Mouse (Mus musculus): Measurements from ENCODE around the gene Cbarp.
"Not testable (repeated sequence)": the region's sequence is repeated elsewhere in the genome, so short reads cannot be mapped to it uniquely, and the experiment has no call there.

Gene Cbarp

DNA sequence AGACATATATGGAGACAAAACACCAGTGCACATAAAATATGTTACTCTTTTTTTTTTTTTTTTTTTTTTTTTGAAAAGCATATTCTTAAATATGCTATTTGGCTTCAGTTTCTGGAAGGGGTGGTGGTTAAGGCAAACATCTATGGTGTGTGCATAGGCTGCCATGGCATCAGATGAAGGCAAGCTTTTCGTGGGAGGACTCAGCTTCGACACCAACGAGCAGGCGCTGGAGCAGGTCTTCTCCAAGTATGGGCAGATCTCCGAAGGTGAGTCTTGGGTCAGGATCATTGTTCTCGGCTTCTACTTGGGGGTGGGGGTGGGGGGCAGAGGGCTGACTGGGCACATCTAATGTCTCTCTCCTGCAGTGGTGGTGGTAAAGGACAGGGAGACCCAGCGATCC is 29.0 kb upstream of the Cbarp start:
- DNase-seq: peak; percentile 53

DNA sequence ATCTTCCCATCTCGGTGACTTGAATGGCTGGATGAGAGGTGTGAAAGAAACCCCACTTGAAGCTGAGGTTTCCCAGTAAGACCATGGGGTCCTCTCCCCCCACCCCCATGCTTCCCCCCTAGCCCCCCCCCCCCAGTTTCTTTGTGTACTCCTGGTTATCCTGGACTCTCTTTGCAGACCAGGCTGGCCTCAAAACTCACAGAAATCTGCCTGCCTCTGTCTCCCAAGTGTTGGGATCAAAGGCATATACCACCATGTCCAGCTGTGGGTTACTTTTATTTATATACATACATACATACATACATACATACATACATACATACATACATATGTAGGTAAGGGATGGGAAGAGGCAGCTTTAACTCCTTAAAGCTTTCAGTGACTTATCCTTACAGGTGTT is 28.4 kb upstream of the Cbarp start:
- peak; percentile 63 for DNase-seq

DNA sequence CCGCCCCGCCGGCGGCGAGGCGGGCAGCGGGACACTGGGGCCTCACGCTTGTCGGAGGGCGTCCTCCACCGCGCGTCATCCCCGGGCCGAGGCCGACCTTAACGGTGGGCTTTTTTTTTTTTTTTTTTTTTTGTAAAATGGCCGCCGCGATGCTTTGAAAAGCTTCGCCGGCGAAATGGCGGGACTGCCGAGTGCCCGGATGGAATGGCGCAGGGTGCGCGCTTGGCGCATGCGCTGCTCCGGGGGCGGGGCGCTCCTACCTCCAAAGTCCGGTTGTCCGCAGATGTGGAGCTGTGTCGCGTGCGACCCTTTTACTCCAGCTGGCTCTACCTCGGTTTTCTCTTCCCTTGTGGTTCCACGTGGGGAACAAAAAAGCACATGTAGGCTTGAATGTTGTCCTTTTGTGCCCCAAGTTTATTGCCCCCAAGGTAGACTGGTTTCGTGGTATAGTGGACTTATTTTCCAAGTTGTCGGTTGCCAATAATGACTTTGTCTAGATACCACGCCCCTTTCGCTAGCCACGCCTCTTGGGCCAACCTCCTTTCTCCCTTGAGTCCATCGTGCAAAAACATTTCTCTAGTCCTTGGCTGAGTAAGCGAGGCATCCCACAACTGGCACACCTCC is 27.5 kb upstream of the Cbarp start:
- peak; percentile 94 for DNase-seq

DNA sequence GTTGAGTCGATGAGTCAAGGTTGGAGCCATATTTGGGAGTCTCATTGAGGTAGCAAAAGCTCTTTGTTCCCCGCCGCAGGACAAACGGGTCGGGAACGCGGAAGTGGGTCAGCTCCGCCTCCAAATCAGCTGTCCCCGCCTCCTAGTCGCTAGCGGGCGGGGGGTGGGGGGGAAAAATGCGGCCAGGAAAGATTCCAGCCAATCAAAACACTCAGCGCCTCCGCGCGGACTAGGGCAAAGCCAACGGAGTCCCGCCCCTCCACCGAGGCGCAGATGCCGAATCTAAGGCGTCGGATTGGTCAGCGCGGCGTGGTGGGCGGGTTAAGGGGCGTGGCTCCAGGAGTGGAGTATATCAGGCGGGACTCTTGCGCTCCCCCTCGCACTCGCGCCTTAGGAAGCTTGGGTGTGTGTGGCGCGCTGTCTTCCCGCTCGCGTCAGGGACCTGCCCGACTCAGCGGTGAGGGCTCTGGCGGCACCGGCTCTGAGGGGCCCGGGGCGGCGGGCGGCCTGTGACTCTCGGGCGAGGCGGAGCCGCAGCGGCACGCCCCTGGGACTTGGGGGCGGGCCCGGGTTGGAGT is 26.9 kb upstream of the Cbarp start:
- DNase-seq: peak; percentile 99

DNA sequence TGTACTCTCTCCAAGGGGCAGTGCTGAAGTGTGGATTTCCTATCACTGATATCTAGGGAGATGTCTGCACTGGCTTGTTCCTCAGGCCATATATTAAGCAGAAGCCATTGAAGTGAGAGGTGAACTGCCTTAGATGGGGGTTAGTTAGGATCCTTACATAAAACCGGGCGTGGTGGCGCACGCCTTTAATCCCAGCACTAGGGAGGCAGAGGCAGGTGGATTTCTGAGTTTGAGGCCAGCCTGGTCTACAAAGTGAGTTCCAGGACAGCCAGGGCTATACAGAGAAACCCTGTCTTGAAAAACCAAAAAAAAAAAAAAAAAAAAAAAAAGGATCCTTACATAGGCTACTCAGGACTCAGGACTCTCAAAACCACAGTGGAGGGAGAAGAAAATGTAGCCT is 25.5 kb upstream of the Cbarp start:
- not testable (repeated sequence) for DNase-seq

DNA sequence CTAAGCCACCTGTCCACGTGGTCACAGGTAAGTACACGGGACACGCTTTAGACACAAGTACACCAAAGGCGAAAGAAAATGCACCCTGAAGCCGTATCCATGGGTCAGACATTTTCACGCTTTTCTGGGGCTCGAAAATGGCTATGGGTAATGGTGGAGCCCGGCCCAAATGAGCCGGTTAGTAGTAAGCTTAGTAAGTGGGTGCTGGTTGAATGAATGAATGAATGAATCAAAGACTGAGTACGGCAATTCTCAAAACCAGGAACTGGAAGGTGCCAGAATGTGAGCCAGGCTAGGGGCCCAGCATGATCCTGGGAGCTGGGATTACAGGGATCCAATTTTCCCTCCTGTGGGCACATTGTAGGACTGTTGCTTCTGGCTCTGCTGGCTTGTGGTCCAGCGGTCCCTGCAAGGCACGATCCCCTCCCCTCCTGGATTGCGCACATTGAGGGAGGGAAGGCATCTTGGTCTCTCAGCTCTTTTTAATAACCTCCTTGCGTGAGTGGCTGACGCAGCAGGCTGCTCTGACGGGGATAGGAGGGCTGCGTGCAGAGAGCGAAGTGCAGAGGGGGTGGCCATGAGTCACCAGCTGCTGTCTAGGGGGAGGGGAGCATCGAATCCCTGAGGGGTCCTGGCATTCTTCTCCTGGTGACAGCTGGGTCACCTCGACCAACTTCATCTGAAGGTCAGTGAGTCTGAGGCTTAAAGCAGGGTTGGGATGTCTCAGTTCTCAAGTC is 24.9 kb upstream of the Cbarp start, which contains the start of gene Cirbp:
Gene Cirbp, plus strand, starts transcription at position 594 of the 737 bp plus-strand sequence.
- peak; percentile 78 for DNase-seq

DNA sequence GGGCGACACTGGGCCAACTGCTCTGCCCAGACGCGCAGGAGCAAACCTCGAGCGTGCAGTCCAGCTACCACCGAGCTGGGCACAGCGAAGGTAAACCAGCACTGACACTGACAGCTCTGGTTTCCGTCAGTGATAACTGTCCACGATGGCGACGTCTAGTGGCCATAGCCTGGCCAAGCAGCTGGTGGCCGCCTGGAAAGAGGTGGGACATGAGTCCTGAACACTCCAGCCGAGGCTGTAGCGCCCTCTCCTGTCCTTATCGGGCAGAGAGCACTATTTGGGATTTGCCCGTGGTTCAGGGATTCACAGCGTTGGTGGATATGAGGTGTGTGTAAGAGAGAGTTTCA is 24.3 kb upstream of the Cbarp start:
- DNase-seq: peak; percentile 99

DNA sequence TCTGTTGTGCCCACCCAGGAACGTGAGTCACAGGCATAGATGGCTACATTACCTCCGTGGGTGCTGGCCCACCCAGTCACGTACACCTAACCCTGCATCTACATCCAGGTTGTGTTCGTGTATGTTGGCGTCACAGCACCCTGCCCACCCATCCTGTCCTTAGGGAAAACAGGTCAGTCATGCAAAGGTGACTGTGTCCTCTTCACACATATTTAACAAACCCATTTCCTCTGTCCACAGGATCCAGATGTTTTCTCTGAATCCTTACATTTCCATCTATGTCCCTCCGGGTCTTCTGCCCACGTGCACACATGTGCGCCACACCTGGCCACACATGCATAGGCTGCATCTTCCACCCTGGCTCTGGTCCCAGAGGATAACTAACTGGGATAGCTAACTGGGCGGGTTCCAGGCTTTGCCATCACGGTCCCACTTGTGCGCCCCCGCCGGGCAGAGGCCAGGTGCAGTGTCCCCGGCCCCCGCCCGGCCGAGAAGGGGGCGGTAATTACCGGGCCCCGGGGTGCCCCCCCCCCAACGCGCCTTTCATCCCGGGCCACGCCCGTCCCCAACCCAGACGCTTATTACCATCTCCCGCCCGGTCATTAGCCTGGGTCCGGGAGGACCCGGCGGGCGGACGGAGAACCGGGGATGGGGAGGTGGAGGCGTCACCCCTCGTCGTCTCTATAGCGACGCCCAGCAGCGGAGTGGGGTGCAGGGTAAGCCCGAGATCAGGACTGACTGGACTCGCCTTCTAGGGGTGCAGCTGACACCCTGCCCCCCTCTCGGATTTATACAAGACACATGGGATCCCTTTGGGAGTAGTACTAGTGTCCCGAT is 23.7 kb upstream of the Cbarp start:
- peak; percentile 83 for DNase-seq

DNA sequence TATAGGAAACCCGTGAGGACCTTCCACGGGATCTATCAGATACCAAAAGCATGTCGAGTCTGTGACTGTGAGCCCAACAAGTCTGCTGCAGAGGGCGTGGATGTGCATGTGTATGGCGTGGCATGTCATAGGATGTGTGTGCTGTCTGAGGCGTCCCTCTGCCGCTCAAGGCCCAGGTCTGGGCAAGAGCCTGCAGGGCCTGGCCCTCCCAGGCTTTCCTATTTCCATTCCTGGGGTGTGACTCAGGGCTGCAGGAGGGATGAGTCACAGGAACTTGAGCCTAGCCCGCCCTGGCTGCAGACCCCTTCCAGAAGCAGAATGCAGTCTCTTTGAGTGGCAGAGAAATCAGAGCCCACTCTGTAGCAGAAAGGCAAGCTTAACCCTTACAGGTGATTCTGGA is 23.1 kb upstream of the Cbarp start:
- DNase-seq: no peak

DNA sequence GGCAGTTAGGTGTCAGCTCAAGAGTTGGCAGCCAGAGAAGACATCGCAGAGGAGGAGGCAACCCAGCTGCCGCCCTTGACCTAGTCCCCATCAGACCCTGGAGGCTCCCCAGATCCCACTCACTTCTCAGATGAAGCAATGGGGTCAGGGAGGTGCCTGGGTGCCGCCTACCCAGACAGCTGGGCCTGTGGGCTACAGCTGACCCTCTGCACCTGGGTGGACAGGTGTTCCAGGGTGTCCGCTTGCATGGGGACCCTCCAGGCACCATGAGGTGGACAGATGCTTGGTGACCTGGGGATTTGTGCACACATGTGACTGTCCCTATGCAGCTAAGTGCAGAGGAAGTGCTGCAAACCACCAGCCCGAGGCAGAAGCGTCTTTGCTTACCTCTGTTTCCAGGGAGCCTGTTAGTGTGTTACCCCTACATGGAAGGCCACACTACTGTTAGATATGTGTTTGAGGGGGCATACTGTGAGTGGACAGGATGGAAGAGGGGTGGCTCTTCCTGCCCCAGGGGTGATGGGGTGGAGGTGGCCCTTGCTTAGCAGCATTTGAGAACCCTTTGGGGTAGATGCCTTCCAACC is 22.2 kb upstream of the Cbarp start:
- no peak for DNase-seq

DNA sequence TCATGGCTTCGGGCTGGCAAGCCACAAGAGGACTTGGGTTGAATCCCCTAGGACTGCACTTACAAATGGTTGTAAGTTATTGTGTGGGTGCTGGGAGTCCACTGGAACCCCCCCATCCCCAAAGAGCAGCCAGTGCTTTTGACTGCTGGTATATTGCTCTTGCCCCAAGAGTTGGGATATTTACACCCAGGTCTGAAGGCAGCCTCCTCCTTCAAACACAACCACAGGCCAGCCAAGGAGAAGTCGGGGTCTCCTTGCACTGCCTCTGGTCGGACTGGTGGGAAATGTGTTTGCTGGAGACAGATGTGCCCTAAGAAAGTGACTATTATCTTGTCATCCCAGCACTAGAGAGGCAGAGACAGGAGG is 21.6 kb upstream of the Cbarp start:
- no peak for DNase-seq

DNA sequence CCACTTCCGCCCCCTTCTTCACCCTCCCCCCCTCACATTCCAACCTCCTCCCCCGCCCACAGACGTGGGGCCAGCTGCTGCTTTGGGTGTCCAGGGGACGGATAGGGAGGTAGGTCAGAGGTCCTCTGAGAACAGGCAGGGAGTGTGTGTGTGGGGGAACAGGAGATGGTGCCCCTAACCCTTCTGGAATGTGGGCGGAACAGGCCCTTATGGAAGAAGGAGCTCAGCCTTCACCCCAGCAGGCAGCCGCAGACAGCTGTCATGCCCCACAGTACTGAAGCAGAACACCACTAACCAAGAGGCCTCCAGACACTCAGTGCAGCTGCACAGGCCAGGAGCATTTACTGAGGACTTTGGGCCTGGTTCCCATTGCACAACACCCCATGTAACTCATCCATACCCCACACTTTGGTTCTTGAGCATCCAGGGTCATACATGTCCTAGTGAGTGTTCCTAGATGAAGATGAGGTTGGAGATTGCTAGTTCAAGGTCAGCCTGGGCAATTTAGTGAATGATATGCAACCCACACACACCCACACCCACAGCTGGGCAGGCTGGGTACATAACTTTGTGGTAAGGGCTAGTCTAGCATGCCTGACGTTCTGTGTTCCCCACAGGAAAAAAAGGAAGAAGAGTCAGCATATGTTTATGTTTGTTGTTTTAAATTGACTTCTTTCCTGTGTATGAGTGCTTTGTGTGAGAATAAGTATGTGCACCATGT is 21.0 kb upstream of the Cbarp start:
- DNase-seq: no peak

DNA sequence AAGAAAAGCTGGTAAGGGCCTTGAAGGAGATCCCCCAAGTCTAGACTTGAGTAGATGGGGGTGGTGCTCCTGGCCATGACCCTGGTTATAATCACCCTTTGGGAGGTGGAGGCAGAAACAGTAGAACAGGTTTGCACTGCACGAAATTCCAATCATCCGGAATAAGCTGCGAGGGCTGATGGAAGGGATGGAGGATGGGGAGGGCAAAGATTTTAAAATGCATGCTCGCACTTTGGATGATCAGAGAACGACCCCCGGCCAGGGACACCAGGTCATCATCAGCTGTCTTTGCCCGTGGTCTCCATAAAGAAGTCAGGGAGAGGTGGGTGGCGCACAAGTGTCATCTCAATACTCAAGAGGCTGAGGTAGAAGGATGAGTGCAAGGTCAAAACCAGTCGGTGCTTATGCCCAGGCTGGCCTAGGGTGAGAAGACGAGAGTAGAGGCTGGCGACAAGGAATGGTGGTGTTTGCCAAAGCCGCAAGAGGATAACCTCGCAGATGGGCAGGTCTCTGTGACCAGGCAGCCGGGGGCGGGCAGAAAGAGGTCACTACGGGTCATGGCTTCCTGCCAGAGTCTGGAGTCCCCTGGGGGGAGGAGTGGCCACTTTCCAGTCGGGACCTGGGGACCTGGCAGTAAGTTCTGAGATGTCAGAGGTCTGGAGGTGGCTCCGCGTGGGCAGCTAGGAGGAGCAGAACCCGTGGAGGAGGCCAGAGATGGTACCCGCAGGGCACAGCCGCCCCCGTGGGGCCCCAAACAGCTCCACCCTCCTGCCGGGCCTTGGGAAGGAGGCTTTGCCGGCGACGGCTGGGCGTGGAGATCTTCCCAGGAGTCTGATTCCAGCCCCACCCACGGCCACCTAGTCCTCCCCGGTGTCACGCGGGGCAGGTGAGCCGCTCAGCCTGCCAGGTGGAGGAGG is 20.1 kb upstream of the Cbarp start:
- peak; percentile 87 for DNase-seq

DNA sequence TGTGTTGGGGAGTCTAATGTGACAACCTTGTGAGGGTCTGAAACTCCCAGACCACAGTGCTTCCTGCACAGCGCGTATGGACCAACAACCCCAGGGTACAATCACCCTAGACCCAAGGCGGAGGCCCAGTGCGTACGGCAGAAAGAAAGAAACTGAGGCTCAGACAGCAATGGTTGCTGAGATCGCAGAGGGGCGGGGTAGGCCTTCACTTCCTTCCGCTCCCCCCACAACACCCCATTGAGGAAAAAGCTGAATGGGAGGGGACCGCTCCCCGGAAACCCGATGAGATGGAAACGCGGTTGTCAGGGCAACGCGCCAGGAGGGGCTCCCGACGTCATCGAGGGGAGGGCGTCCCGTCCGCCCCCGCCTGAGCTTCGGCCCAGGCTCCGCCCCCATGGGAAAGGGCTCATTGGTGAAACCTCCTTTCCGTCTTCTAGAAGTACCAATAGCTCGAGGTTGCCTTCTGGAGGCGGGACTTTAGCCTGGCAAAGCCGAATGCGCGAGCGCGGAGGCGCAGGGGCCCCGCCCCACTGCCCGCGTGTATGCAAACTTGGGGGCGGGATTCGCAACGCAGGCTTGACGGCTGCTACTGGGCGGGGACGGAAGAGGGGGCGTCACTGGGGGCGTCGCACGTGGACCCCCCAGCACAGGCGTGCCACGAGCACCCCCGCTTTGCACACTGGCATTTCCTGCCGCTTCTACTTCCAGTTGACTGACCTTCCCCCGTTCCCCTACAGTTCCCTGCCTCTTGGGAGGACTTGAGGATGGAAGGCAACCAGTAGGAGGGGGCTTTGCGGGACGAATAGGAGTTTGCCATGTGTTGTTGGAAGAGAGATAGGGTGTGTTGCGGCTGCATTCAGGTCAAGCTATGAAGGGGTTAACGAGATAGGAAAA is 19.2 kb upstream of the Cbarp start:
- peak; percentile 99 for DNase-seq

DNA sequence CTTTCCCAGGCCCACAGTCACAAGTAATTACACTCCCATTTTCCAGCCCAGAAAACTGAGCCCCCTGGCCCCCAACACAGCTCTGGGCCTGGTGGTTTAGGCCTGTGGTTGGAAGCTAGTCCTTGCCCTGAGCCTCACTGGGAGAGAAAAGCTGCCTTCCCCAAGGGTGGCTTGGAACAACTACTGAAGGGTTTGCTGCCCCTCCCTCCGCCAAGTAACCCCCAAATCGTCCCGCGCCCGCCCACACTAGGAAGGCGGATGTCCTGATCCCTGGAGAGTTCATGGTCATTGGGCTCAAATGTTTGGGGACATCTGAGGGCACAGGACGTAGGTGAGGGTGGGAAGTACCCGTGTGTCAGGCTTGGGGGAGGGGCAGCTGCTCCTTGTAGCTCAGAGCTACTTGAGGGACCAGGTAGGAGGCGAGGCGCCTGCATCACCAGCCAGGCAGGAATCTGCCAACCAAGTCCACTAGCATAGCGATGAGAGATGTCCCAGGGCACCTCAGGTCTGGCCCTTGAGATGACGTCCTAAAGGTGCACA is 18.5 kb upstream of the Cbarp start:
- no peak for DNase-seq

DNA sequence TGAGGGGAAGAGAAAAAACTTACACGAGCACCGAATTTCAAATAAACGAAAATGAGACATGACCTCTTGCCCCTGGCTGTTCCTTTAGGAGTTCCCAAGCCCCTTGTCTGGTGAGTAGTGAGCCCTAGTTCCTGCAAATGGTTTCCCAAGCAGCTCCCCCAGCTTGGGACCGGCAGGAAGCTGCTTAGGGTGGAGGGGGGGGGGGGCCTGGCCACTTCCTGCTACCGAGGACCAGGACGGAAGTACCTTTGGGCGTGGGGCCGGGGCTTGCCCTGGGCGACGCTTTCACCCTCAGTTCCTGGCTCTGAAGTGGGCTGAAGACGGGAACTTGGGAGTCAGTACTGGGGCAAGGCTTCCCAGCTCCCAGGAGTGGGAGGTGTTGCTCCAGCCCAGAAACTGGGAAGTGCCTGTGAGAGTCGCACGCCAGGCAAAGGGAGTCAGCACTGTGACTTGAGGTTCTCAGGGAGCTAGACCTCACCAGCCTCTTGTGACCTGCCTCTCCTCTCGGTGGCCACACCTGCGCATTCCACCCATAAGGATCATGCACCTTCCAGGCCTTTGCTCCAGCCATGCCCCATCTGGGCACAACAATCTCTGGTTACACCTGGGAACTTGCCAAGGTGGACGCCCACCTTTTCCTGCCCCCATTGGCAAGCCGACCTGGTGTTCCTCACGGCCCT is 17.8 kb upstream of the Cbarp start:
- DNase-seq: peak; percentile 74

DNA sequence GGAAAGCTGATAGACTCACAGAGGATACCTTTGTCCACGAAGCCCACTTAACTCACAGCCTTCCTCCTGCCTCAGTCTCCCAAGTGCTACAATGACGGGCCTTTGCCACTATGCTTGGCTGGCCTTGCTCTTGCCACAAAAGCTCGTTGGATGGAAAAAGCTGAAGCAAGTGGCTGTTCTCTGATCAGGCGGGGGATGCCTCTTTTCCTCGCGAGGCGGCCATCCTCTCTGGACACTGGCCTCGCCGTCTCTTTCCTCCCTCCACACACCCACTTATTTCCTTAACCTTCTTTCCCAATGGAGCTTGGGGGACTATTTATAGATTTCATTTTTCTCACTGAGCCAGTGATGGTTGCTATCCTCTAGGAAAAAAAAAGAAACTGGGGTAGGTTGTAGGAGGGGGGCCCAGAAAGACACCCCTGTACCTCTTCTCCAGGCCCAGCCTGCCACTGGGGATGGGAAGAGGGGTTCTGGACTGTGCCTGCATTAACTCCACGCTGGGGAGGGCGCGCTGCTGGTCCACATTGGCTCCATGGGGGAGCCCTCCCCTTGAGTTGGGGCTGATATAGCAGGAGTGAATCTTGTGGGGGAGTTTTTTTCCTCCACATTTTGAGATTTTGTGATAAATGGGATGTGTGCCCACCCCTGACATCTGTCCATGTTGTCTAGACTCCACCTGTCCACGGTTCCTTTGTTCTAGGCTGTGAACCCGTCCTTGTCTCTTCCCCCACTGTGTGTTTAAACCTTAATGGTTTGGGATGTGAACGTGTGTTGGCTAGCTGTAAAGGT is 16.7 kb upstream of the Cbarp start:
- no peak for DNase-seq

DNA sequence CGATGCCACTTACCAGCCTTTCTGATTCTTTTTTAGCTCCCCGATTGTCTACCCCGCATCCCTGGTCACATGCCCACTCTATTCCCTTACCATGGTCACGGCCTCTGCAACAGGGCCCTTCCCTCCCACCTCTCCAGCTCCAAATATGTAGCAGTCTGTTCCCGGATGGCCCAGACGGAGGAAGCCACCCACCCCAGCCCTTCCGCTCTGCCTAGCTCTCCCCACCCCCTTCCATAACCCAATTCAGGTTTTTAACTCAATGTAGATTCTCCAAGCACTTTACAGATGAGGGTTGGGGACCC is 16.1 kb upstream of the Cbarp start:
- DNase-seq: no peak
